Mouse (Mus musculus) ES-Bruce4 (cell line): Measurements from ENCODE around the gene Gadd45b.

Experiments used
- CTCF ChIP-seq: IDR thresholded peaks from one replicate; pipeline ENCODE4 v1.8.1; 2011; ENCODE audit warnings: low read depth, low read length
- EP300 ChIP-seq: IDR thresholded peaks from 2 replicates; pipeline ENCODE4 v1.6.1; 2011; ENCODE audit warnings: low read depth, low read length; ENCODE audit not compliant: insufficient read depth
- POLR2A ChIP-seq: IDR thresholded peaks from one replicate; pipeline ENCODE4 v1.8.1; 2011; ENCODE audit warnings: low read length; ENCODE audit not compliant: insufficient read depth

- TF ChIP-seq POLR2A (no peak), CTCF (no peak), EP300 (no peak)
Observed at GRCm38 (mm10) chr10:80896581-80897485, 33.0 kb upstream of the Gadd45b start.
